Mouse (Mus musculus): ENCODE data around the gene Atad1. TPM values are rescaled to one million over a fixed set of nuclear protein-coding genes. Genes with fewer than 3 reads are reported as not detected.

Gene Atad1
- polyA plus RNA-seq, 1 experiment from 2014 or later = 90.8 TPM

DNA sequence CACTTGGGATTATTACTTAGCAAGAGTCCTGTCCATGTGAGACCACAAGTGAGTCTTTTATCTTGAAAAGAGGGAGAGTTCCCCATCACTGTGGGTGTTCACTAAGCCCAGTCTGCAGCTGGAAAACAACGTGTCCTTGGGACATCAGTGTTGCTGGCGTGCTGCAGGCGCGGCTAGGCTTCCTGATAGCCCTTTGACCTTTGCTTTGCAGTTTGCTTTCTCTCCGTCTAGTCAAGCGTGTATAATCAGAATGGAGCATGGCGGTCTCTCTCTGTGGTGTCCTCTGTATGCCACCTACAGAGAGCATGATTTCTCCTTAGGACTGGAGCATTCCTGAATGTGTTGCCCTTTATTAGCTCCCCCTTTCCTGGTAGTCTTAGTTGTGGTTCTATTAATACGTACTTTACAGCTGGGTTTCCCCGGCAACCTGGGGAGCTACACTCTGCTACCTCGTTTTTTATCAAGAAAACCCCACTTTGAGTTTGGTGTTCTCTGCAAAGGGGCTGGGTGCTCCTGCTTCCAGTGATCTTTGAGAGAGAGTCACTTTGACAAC lies 91.5 kb downstream of the Atad1 start:
- H3K4me3 ChIP-seq (ENCODE audit: low read length) = no peak overlapping the region
- no peak for ATAC-seq (ENCODE audit: low FRiP score, low TSS enrichment)
- H3K4me1 ChIP-seq (ENCODE audit: control insufficient read depth, insufficient read depth, low read length) = no peaks in the 10 kb centered on the region
- no peaks in the 10 kb centered on the region for H3K36me3 ChIP-seq (ENCODE audit: control insufficient read depth, insufficient read depth, low read length)
- no peak overlapping the region for H3K27ac ChIP-seq (ENCODE audit: low read depth, low read length)
- H3K4me2 ChIP-seq (replicated peaks; ENCODE audit: low read depth, low read length) = no peak overlapping the region
- WGBS = 60% methylated on average over 10 of the region's 10 CpGs
- no peaks in the 10 kb centered on the region for H3K27me3 ChIP-seq (ENCODE audit: control insufficient read depth, insufficient read depth, low read length)
- peaks cover 8% of the 10 kb centered on the region; the same call in 1 of the 2 replicates for H3K9me3 ChIP-seq (ENCODE audit: control insufficient read depth, low read length)
- H3K9ac ChIP-seq (ENCODE audit: low read depth, low read length) = no peak overlapping the region

- Histone ChIP-seq H3K4me3 (ENCODE audit: low read length) (no peak overlapping the region), H3K4me2 (replicated peaks; ENCODE audit: low read depth, low read length) (no peak overlapping the region), H3K27me3 (ENCODE audit: control insufficient read depth, insufficient read depth, low read length) (no peaks in the 10 kb centered on the region), H3K27ac (ENCODE audit: low read depth, low read length) (no peak overlapping the region), H3K36me3 (ENCODE audit: control insufficient read depth, insufficient read depth, low read length) (no peaks in the 10 kb centered on the region), H3K9me3 (ENCODE audit: control insufficient read depth, low read length) (peaks cover 8% of the 10 kb centered on the region; the same call in 1 of the 2 replicates), H3K4me1 (ENCODE audit: control insufficient read depth, insufficient read depth, low read length) (no peaks in the 10 kb centered on the region), H3K9ac (ENCODE audit: low read depth, low read length) (no peak overlapping the region)
- no peak for ATAC-seq (ENCODE audit: low FRiP score, low TSS enrichment)
- 88% methylated on average over 3 of the region's 3 CpGs for WGBS
These were observed 93.2 kb downstream of the Atad1 start for GRCm38 (mm10) chr19:32646382-32646781.

DNA sequence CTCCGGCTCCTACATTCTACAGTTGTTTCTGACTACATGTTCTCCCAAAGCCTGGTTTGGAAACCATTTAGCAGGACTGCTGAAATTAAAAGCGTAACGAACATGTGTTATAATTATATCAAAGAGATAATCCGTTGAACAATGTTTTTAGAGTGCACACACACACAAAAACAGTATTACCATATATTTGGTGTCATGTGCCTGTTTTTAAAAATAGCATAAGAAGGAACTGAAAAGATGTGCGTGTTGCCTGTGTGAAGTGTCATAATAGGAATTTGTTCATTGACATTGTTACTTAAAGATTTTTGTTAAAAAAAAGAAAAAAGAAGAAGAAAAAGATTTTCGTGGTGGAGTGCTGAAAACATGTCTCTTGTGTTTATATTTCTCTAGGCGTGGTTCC lies 93.6 kb downstream of the Atad1 start:
- no peak overlapping the region for H3K27ac ChIP-seq (ENCODE audit: low read depth, low read length)
- H3K4me1 ChIP-seq (ENCODE audit: control insufficient read depth, insufficient read depth, low read length) = no peaks in the 10 kb centered on the region
- H3K27me3 ChIP-seq (ENCODE audit: control insufficient read depth, insufficient read depth, low read length) = no peaks in the 10 kb centered on the region
- ATAC-seq (ENCODE audit: low FRiP score, low TSS enrichment) = no peak
- no peak overlapping the region for H3K9ac ChIP-seq (ENCODE audit: low read depth, low read length)
- peaks cover 8% of the 10 kb centered on the region; the same call in 1 of the 2 replicates for H3K9me3 ChIP-seq (ENCODE audit: control insufficient read depth, low read length)
- WGBS = 94% methylated on average over 7 of the region's 7 CpGs
- H3K4me3 ChIP-seq (ENCODE audit: low read length) = no peak overlapping the region
- no peak overlapping the region for H3K4me2 ChIP-seq (replicated peaks; ENCODE audit: low read depth, low read length)
- H3K36me3 ChIP-seq (ENCODE audit: control insufficient read depth, insufficient read depth, low read length) = no peaks in the 10 kb centered on the region

DNA sequence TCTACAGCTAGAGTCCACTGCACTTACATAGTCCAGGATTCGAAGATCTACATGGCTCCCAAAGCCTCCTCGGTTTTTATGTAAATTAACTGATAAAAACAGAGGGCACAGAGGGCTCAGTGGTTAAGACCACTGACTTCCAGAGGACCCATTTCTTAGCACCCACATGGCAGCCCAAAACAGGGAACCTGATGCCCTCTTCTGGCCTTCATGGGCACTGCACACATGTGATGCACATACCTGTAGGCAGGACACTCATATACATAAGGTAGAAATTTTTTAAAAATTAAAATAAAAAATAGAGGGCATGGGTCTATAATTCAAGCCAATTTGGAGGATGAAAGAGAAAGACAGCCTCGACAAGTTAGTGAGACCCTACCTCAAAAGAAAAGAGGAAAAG lies 95.9 kb downstream of the Atad1 start:
- H3K36me3 ChIP-seq (ENCODE audit: control insufficient read depth, insufficient read depth, low read length) = no peaks in the 10 kb centered on the region
- H3K27ac ChIP-seq (ENCODE audit: low read depth, low read length) = no peak overlapping the region
- ATAC-seq (ENCODE audit: low FRiP score, low TSS enrichment) = no peak
- peaks cover 8% of the 10 kb centered on the region; the same call in 1 of the 2 replicates for H3K9me3 ChIP-seq (ENCODE audit: control insufficient read depth, low read length)
- no peaks in the 10 kb centered on the region for H3K4me1 ChIP-seq (ENCODE audit: control insufficient read depth, insufficient read depth, low read length)
- 92% methylated on average over 3 of the region's 3 CpGs for WGBS
- no peak overlapping the region for H3K9ac ChIP-seq (ENCODE audit: low read depth, low read length)
- no peaks in the 10 kb centered on the region for H3K27me3 ChIP-seq (ENCODE audit: control insufficient read depth, insufficient read depth, low read length)
- no peak overlapping the region for H3K4me2 ChIP-seq (replicated peaks; ENCODE audit: low read depth, low read length)
- H3K4me3 ChIP-seq (ENCODE audit: low read length) = no peak overlapping the region

DNA sequence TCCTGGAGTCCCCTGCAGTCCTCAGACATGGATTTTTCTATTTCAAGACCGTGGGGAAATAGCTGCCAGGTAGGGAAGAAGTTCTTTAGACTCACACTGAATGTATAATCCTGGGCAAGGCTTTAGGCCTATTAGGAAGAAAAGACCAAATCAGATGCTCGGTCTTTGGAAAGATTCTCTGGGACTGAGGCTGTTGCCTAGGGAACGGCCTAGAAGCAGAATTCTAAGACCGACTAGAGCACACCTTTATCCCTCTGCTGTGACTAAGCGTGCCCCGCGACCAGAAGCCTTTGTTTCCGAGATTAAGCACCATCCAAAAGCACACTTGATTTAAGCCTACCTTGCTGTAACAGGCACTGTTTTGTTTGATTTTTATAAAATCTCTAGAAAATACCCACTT lies 97.6 kb downstream of the Atad1 start:
- no peak for ATAC-seq (ENCODE audit: low FRiP score, low TSS enrichment)
- Histone ChIP-seq H3K4me2 (replicated peaks; ENCODE audit: low read depth, low read length) (no peak overlapping the region), H3K4me3 (ENCODE audit: low read length) (no peak overlapping the region), H3K9ac (ENCODE audit: low read depth, low read length) (no peak overlapping the region), H3K9me3 (ENCODE audit: control insufficient read depth, low read length) (peaks cover 5% of the 10 kb centered on the region; the same call in 1 of the 2 replicates), H3K27ac (ENCODE audit: low read depth, low read length) (no peak overlapping the region), H3K27me3 (ENCODE audit: control insufficient read depth, insufficient read depth, low read length) (no peaks in the 10 kb centered on the region), H3K36me3 (ENCODE audit: control insufficient read depth, insufficient read depth, low read length) (no peaks in the 10 kb centered on the region), H3K4me1 (ENCODE audit: control insufficient read depth, insufficient read depth, low read length) (no peaks in the 10 kb centered on the region)
- 88% methylated on average over 8 of the region's 8 CpGs for WGBS

- no peak overlapping the region for H3K9ac ChIP-seq (ENCODE audit: low read depth, low read length)
- WGBS = 89% methylated on average over 7 of the region's 7 CpGs
- no peak overlapping the region for H3K27ac ChIP-seq (ENCODE audit: low read depth, low read length)
- H3K4me3 ChIP-seq (ENCODE audit: low read length) = no peak overlapping the region
- H3K9me3 ChIP-seq (ENCODE audit: control insufficient read depth, low read length) = peaks cover 5% of the 10 kb centered on the region; the same call in 1 of the 2 replicates
- no peaks in the 10 kb centered on the region for H3K36me3 ChIP-seq (ENCODE audit: control insufficient read depth, insufficient read depth, low read length)
- H3K4me1 ChIP-seq (ENCODE audit: control insufficient read depth, insufficient read depth, low read length) = no peaks in the 10 kb centered on the region
- ATAC-seq (ENCODE audit: low FRiP score, low TSS enrichment) = no peak
- H3K27me3 ChIP-seq (ENCODE audit: control insufficient read depth, insufficient read depth, low read length) = no peaks in the 10 kb centered on the region
- no peak overlapping the region for H3K4me2 ChIP-seq (replicated peaks; ENCODE audit: low read depth, low read length)
These were observed 98.1 kb downstream of the Atad1 start for GRCm38 (mm10) chr19:32641535-32641934.

DNA sequence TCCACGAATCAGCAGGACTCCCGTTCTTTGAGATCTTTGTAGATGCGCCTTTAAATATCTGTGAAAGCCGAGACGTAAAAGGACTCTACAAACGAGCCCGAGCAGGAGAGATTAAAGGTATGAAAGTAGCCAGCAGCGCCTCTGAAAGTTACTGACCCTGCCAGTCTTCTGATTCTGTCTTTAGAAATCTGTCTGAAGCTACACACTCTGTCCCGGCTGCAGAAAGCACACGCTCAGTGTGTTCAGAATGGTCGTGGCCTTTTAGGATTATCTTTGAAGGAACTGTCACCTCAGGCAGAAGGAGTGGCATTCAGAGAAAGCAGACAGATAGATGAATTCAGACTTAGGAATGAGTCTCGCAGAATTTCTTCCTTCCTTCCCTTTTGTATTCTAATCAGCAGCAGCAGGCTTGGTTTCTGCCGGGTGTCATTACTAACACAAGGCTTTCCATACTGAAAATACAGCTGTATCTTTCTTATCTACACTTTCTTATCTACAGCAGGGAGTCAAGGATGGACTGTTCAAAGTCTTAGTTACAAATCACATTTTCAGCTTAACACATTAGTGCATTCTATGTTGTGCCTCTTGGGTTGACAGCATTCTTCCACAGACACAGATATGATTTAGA lies 101.2 kb downstream of the Atad1 start:
- 64% methylated on average over 13 of the region's 13 CpGs for WGBS
- Histone ChIP-seq H3K9ac (ENCODE audit: low read depth, low read length) (no peak overlapping the region), H3K27me3 (ENCODE audit: control insufficient read depth, insufficient read depth, low read length) (no peaks in the 10 kb centered on the region), H3K9me3 (ENCODE audit: control insufficient read depth, low read length) (peaks cover 2% of the 10 kb centered on the region; the same call in 1 of the 2 replicates), H3K4me2 (replicated peaks; ENCODE audit: low read depth, low read length) (no peak overlapping the region), H3K4me1 (ENCODE audit: control insufficient read depth, insufficient read depth, low read length) (no peaks in the 10 kb centered on the region), H3K36me3 (ENCODE audit: control insufficient read depth, insufficient read depth, low read length) (no peaks in the 10 kb centered on the region), H3K4me3 (ENCODE audit: low read length) (no peak overlapping the region), H3K27ac (ENCODE audit: low read depth, low read length) (no peak overlapping the region)
- no peak for ATAC-seq (ENCODE audit: low FRiP score, low TSS enrichment)

GRCm38 (mm10) chr19:32637357-32638275 lies 102.0 kb downstream of the Atad1 start:
- 76% methylated on average over 16 of the region's 16 CpGs for WGBS
- H3K9ac ChIP-seq (ENCODE audit: low read depth, low read length) = no peak overlapping the region
- no peak overlapping the region for H3K27ac ChIP-seq (ENCODE audit: low read depth, low read length)
- H3K4me3 ChIP-seq (ENCODE audit: low read length) = no peak overlapping the region
- no peaks in the 10 kb centered on the region for H3K9me3 ChIP-seq (ENCODE audit: control insufficient read depth, low read length)
- H3K27me3 ChIP-seq (ENCODE audit: control insufficient read depth, insufficient read depth, low read length) = no peaks in the 10 kb centered on the region
- H3K36me3 ChIP-seq (ENCODE audit: control insufficient read depth, insufficient read depth, low read length) = no peaks in the 10 kb centered on the region
- ATAC-seq (ENCODE audit: low FRiP score, low TSS enrichment) = no peak
- no peaks in the 10 kb centered on the region for H3K4me1 ChIP-seq (ENCODE audit: control insufficient read depth, insufficient read depth, low read length)
- no peak overlapping the region for H3K4me2 ChIP-seq (replicated peaks; ENCODE audit: low read depth, low read length)

GRCm38 (mm10) chr19:32634916-32635315 lies 104.7 kb downstream of the Atad1 start:
- Histone ChIP-seq H3K9me3 (ENCODE audit: control insufficient read depth, low read length) (no peaks in the 10 kb centered on the region), H3K4me3 (ENCODE audit: low read length) (no peak overlapping the region), H3K27me3 (ENCODE audit: control insufficient read depth, insufficient read depth, low read length) (no peaks in the 10 kb centered on the region), H3K4me2 (replicated peaks; ENCODE audit: low read depth, low read length) (no peak overlapping the region), H3K9ac (ENCODE audit: low read depth, low read length) (no peak overlapping the region), H3K27ac (ENCODE audit: low read depth, low read length) (no peak overlapping the region), H3K36me3 (ENCODE audit: control insufficient read depth, insufficient read depth, low read length) (no peaks in the 10 kb centered on the region), H3K4me1 (ENCODE audit: control insufficient read depth, insufficient read depth, low read length) (no peaks in the 10 kb centered on the region)
- 79% methylated on average over 8 of the region's 8 CpGs for WGBS
- ATAC-seq (ENCODE audit: low FRiP score, low TSS enrichment) = no peak
